Mouse (Mus musculus) mouse trophoblast stem cell (cell line): ENCODE data around the gene Psg21.
"Not testable (repeated sequence)": the region's sequence is repeated elsewhere in the genome, so short reads cannot be mapped to it uniquely, and the experiment has no call there.

ENCODE experiments used
- in situ Hi-C, 2 experiments: fragments of 300-500 bp; cut with MseI, MboI; formaldehyde crosslinking; loops; 2 replicates in 1 of 2; 3 replicates in 1 of 2; pipeline ENCODE4 v1.15.1; 2025

The Psg21 gene

GRCm38 (mm10) chr7:18656625-18657024 lies at the start of gene Psg21:
Psg21 (minus strand) TSS chr7:18656725.
- in situ Hi-C loops = loop anchor here (25.0 kb wide), 2 partner anchors 419 to 444 kb away; partner anchors contain the start of gene Mill1 (in 1 of the 2)

GRCm38 (mm10) chr7:18686085-18686484 lies 29.6 kb upstream of the Psg21 start, which contains the start of gene Psg20:
Psg20 (minus strand) TSS chr7:18686185.
- in situ Hi-C loops = no loop called here

GRCm38 (mm10) chr7:18685586-18685985 lies 29.1 kb upstream of the Psg21 start:
- in situ Hi-C loops = no loop called here

- in situ Hi-C loops = no loop called here
Measured at GRCm38 (mm10) chr7:18679772-18680171, 23.2 kb upstream of the Psg21 start.

- in situ Hi-C loops = loop anchor here in 1 of 2 experiments (10.0 kb wide), 1 partner anchor 62 kb away; the partner anchor contains the start of gene Psg27
Measured at GRCm38 (mm10) chr7:18626921-18627320, 29.6 kb downstream of the Psg21 start.

GRCm38 (mm10) chr7:18616401-18616800 lies 40.1 kb downstream of the Psg21 start, which contains the start of gene Psg23:
Psg23 (minus strand) TSS chr7:18616501.
- in situ Hi-C loops = not testable (repeated sequence)
